Mouse (Mus musculus): ENCODE results near the gene Cdk14. TPM values are rescaled to one million over a fixed set of nuclear protein-coding genes. Genes with fewer than 3 reads are reported as not detected.

Cdk14 gene
- polyA plus RNA-seq, 1 experiment, result 2.9 TPM

- no peaks in the 10 kb centered on the region for H3K4me1 ChIP-seq (ENCODE audit: control insufficient read depth, insufficient read depth, insufficient read length)
- H3K27me3 ChIP-seq (ENCODE audit: control insufficient read depth, insufficient read depth, low read length), result no peaks in the 10 kb centered on the region
- no peaks in the 10 kb centered on the region for H3K36me3 ChIP-seq (ENCODE audit: control insufficient read depth, insufficient read depth, low read length)
- no peak overlapping the region for H3K4me3 ChIP-seq (ENCODE audit: extremely low read depth, insufficient read depth, insufficient read length)
- no peak overlapping the region for H3K27ac ChIP-seq (ENCODE audit: insufficient read depth, low read length)
- TF ChIP-seq POLR2A (IDR thresholded peaks at IDR 0.05; ENCODE audit: low read depth, low read length), result no peak
- no peak for TF ChIP-seq CTCF (IDR thresholded peaks at IDR 0.05; ENCODE audit: extremely low read depth, insufficient read depth, insufficient read length, insufficient replicate concordance)
- no peak for DNase-seq (ENCODE audit: low read depth in 1 of 2, low spot score in 2 of 2)
- WGBS, result 65% methylated on average over 4 of the region's 4 CpGs
These were observed 380.3 kb downstream of the Cdk14 start for GRCm38 (mm10) chr5:5039700-5040284.

DNA sequence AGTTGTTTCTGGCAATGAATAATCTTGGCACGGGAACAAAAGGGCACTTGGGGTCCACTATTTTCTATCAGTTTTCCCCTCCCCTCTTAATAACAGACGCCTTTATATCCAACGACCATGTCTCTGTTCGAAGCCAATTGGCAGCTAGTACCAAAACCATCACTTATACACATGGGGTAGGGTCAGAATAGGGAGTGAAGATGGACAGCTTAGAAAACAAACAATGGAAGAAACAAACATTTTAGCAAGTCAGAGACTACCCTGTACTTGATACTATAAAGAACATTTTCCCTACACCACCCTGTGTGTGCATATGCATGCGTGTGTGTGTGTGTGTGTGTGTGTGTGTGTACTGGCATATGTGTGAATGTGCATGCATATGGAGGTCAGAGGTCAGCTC is 386.7 kb downstream of the Cdk14 start:
- H3K4me3 ChIP-seq (ENCODE audit: extremely low read depth, insufficient read depth, insufficient read length), result no peak overlapping the region
- no peaks in the 10 kb centered on the region for H3K27me3 ChIP-seq (ENCODE audit: control insufficient read depth, insufficient read depth, low read length)
- no peaks in the 10 kb centered on the region for H3K4me1 ChIP-seq (ENCODE audit: control insufficient read depth, insufficient read depth, insufficient read length)
- 87% methylated on average over 5 of the region's 5 CpGs for WGBS
- H3K36me3 ChIP-seq (ENCODE audit: control insufficient read depth, insufficient read depth, low read length), result no peaks in the 10 kb centered on the region
- DNase-seq (ENCODE audit: low read depth in 1 of 2, low spot score in 2 of 2), result no peak
- no peak overlapping the region for H3K27ac ChIP-seq (ENCODE audit: insufficient read depth, low read length)
- TF ChIP-seq CTCF (IDR thresholded peaks at IDR 0.05; ENCODE audit: extremely low read depth, insufficient read depth, insufficient read length, insufficient replicate concordance), result no peak
- TF ChIP-seq POLR2A (IDR thresholded peaks at IDR 0.05; ENCODE audit: low read depth, low read length), result no peak

- H3K27me3 ChIP-seq (ENCODE audit: control insufficient read depth, insufficient read depth, low read length), result no peaks in the 10 kb centered on the region
- H3K27ac ChIP-seq (ENCODE audit: insufficient read depth, low read length), result no peak overlapping the region
- TF ChIP-seq CTCF (IDR thresholded peaks at IDR 0.05; ENCODE audit: extremely low read depth, insufficient read depth, insufficient read length, insufficient replicate concordance), result no peak
- TF ChIP-seq POLR2A (IDR thresholded peaks at IDR 0.05; ENCODE audit: low read depth, low read length), result no peak
- WGBS, result 90% methylated on average over 6 of the region's 6 CpGs
- no peaks in the 10 kb centered on the region for H3K36me3 ChIP-seq (ENCODE audit: control insufficient read depth, insufficient read depth, low read length)
- no peak overlapping the region for H3K4me3 ChIP-seq (ENCODE audit: extremely low read depth, insufficient read depth, insufficient read length)
- no peak for DNase-seq (ENCODE audit: low read depth in 1 of 2, low spot score in 2 of 2)
- H3K4me1 ChIP-seq (ENCODE audit: control insufficient read depth, insufficient read depth, insufficient read length), result no peaks in the 10 kb centered on the region
These were observed 387.3 kb downstream of the Cdk14 start for GRCm38 (mm10) chr5:5032847-5033246.

- H3K4me1 ChIP-seq (ENCODE audit: control insufficient read depth, insufficient read depth, insufficient read length), result no peaks in the 10 kb centered on the region
- DNase-seq (ENCODE audit: low read depth in 1 of 2, low spot score in 2 of 2), result no peak
- no peak overlapping the region for H3K4me3 ChIP-seq (ENCODE audit: extremely low read depth, insufficient read depth, insufficient read length)
- H3K36me3 ChIP-seq (ENCODE audit: control insufficient read depth, insufficient read depth, low read length), result no peaks in the 10 kb centered on the region
- no peak overlapping the region for H3K27ac ChIP-seq (ENCODE audit: insufficient read depth, low read length)
- TF ChIP-seq CTCF (IDR thresholded peaks at IDR 0.05; ENCODE audit: extremely low read depth, insufficient read depth, insufficient read length, insufficient replicate concordance) (no peak), POLR2A (IDR thresholded peaks at IDR 0.05; ENCODE audit: low read depth, low read length) (no peak)
- H3K27me3 ChIP-seq (ENCODE audit: control insufficient read depth, insufficient read depth, low read length), result no peaks in the 10 kb centered on the region
- WGBS, result 93% methylated on average over 11 of the region's 11 CpGs
These were observed 387.7 kb downstream of the Cdk14 start for GRCm38 (mm10) chr5:5032446-5032845.

GRCm38 (mm10) chr5:5030431-5030830 is 389.7 kb downstream of the Cdk14 start:
- Histone ChIP-seq H3K4me3 (ENCODE audit: extremely low read depth, insufficient read depth, insufficient read length) (no peak overlapping the region), H3K27ac (ENCODE audit: insufficient read depth, low read length) (no peak overlapping the region), H3K36me3 (ENCODE audit: control insufficient read depth, insufficient read depth, low read length) (no peaks in the 10 kb centered on the region), H3K27me3 (ENCODE audit: control insufficient read depth, insufficient read depth, low read length) (no peaks in the 10 kb centered on the region), H3K4me1 (ENCODE audit: control insufficient read depth, insufficient read depth, insufficient read length) (no peaks in the 10 kb centered on the region)
- WGBS, result 87% methylated on average over 2 of the region's 2 CpGs
- TF ChIP-seq CTCF (IDR thresholded peaks at IDR 0.05; ENCODE audit: extremely low read depth, insufficient read depth, insufficient read length, insufficient replicate concordance), result no peak
- TF ChIP-seq POLR2A (IDR thresholded peaks at IDR 0.05; ENCODE audit: low read depth, low read length), result no peak
- DNase-seq (ENCODE audit: low read depth in 1 of 2, low spot score in 2 of 2), result no peak

DNA sequence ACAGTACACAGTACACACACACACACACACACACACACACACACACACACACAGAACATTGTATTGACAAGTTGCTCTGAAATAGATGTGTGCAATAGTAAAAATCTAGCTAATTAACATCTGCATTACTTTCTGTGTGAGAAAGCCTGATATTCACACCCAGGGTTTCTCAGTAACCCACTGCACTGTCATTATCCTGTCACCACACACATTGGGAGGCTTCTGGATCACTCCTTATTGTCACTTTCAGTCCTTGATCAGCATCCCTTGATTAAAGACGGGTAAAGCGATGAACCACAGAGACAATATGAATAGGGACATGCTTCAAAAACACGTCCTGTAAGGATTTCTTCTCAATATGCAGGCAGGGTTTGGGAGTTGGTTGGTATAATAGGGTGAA is 401.2 kb downstream of the Cdk14 start:
- TF ChIP-seq POLR2A (IDR thresholded peaks at IDR 0.05; ENCODE audit: low read depth, low read length) (no peak), CTCF (IDR thresholded peaks at IDR 0.05; ENCODE audit: extremely low read depth, insufficient read depth, insufficient read length, insufficient replicate concordance) (no peak)
- DNase-seq (ENCODE audit: low read depth in 1 of 2, low spot score in 2 of 2), result no peak
- H3K27me3 ChIP-seq (ENCODE audit: control insufficient read depth, insufficient read depth, low read length), result no peaks in the 10 kb centered on the region
- no peaks in the 10 kb centered on the region for H3K4me1 ChIP-seq (ENCODE audit: control insufficient read depth, insufficient read depth, insufficient read length)
- H3K27ac ChIP-seq (ENCODE audit: insufficient read depth, low read length), result no peak overlapping the region
- no peak overlapping the region for H3K4me3 ChIP-seq (ENCODE audit: extremely low read depth, insufficient read depth, insufficient read length)
- WGBS, result 85% methylated on average over 3 of the region's 3 CpGs
- no peaks in the 10 kb centered on the region for H3K36me3 ChIP-seq (ENCODE audit: control insufficient read depth, insufficient read depth, low read length)

- no peak overlapping the region for H3K27ac ChIP-seq (ENCODE audit: insufficient read depth, low read length)
- WGBS, result 83% methylated on average over 2 of the region's 2 CpGs
- no peak for TF ChIP-seq POLR2A (IDR thresholded peaks at IDR 0.05; ENCODE audit: low read depth, low read length)
- TF ChIP-seq CTCF (IDR thresholded peaks at IDR 0.05; ENCODE audit: extremely low read depth, insufficient read depth, insufficient read length, insufficient replicate concordance), result no peak
- H3K27me3 ChIP-seq (ENCODE audit: control insufficient read depth, insufficient read depth, low read length), result no peaks in the 10 kb centered on the region
- no peak overlapping the region for H3K4me3 ChIP-seq (ENCODE audit: extremely low read depth, insufficient read depth, insufficient read length)
- H3K36me3 ChIP-seq (ENCODE audit: control insufficient read depth, insufficient read depth, low read length), result no peaks in the 10 kb centered on the region
- DNase-seq (ENCODE audit: low read depth in 1 of 2, low spot score in 2 of 2), result no peak
- no peaks in the 10 kb centered on the region for H3K4me1 ChIP-seq (ENCODE audit: control insufficient read depth, insufficient read depth, insufficient read length)
These were observed 401.9 kb downstream of the Cdk14 start for GRCm38 (mm10) chr5:5018242-5018641.

All from spleen, adult 2 months (tissue).